Mouse (Mus musculus): ENCODE measurements around the gene AC161166.1. TPM values are rescaled to one million over a fixed set of nuclear protein-coding genes. Genes with fewer than 3 reads are reported as not detected.
A peak's percentile ranks its signal among the peaks of the same experiment; 100 is the strongest.

AC161166.1 gene
- polyA plus RNA-seq, 1 experiment from 2014 or later, result 0.47 TPM

GRCm38 (mm10) chr7:24473913-24474529, 38.2 kb downstream of the AC161166.1 start:
- Histone ChIP-seq H3K9ac (no peak overlapping the region), H3K4me3 (ENCODE audit: low read depth, low read length) (no peak overlapping the region), H3K27ac (ENCODE audit: low read depth) (no peak overlapping the region), H3K36me3 (ENCODE audit: insufficient read depth) (peaks cover 22% of the 10 kb centered on the region), H3K4me2 (no peak overlapping the region), H3K4me1 (ENCODE audit: insufficient read depth) (no peaks in the 10 kb centered on the region), H3K9me3 (ENCODE audit: low read depth, low read length) (no peaks in the 10 kb centered on the region; the same call in 1 of the 2 replicates), H3K27me3 (ENCODE audit: insufficient read depth, low read length) (no peaks in the 10 kb centered on the region)
- DNase-seq (peak; percentile 77), ATAC-seq (ENCODE audit: insufficient read depth) (0 out of 2 replicates have a peak, but pooled peaks have one; percentile 41)
- peak; percentile 88 for TF ChIP-seq CTCF (IDR thresholded peaks at IDR 0.05; ENCODE audit: low read depth)
- WGBS, result 57% methylated on average over 10 of the region's 10 CpGs

DNA sequence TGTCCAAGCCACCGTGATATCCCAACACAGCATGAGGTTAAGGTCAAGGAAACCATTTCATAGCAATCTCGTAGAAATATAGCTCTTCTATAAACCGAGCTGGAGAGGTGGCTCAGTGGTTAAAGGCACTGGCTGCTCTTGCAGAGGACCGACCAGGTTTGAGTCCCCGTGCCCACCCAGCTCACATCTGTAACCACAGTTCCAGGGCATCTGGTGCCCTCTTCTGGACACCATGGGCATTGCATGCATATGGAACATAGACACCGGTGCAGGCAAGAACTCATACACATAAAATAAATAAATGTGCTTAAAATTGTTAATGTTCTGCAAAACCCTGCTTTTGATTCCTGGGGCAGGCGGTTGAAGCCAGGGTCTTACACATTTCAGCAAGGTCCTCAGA, 39.3 kb downstream of the AC161166.1 start:
- Histone ChIP-seq H3K36me3 (ENCODE audit: insufficient read depth) (peaks cover 25% of the 10 kb centered on the region), H3K4me1 (ENCODE audit: insufficient read depth) (no peaks in the 10 kb centered on the region), H3K9me3 (ENCODE audit: low read depth, low read length) (no peaks in the 10 kb centered on the region; the same call in 1 of the 2 replicates), H3K27me3 (ENCODE audit: insufficient read depth, low read length) (no peaks in the 10 kb centered on the region), H3K9ac (no peak overlapping the region), H3K4me3 (ENCODE audit: low read depth, low read length) (no peak overlapping the region), H3K4me2 (no peak overlapping the region), H3K27ac (ENCODE audit: low read depth) (no peak overlapping the region)
- peak; percentile 77 for TF ChIP-seq CTCF (IDR thresholded peaks at IDR 0.05; ENCODE audit: low read depth)
- ATAC-seq (ENCODE audit: insufficient read depth) (no peak), DNase-seq (peak; percentile 58)
- 76% methylated on average over 7 of the region's 7 CpGs for WGBS

- Histone ChIP-seq H3K27me3 (ENCODE audit: insufficient read depth, low read length) (no peaks in the 10 kb centered on the region), H3K36me3 (ENCODE audit: insufficient read depth) (peaks cover 25% of the 10 kb centered on the region), H3K4me3 (ENCODE audit: low read depth, low read length) (no peak overlapping the region), H3K4me1 (ENCODE audit: insufficient read depth) (no peaks in the 10 kb centered on the region), H3K4me2 (no peak overlapping the region), H3K27ac (ENCODE audit: low read depth) (no peak overlapping the region), H3K9me3 (ENCODE audit: low read depth, low read length) (no peaks in the 10 kb centered on the region; the same call in 1 of the 2 replicates), H3K9ac (no peak overlapping the region)
- no peak for TF ChIP-seq CTCF (IDR thresholded peaks at IDR 0.05; ENCODE audit: low read depth)
- ATAC-seq (ENCODE audit: insufficient read depth) (no peak), DNase-seq (peak; percentile 43)
- WGBS, result 72% methylated on average over 6 of the region's 6 CpGs
Measured at GRCm38 (mm10) chr7:24472442-24472841, 39.8 kb downstream of the AC161166.1 start.

GRCm38 (mm10) chr7:24470356-24470755, 41.9 kb downstream of the AC161166.1 start:
- Histone ChIP-seq H3K4me2 (no peak overlapping the region), H3K36me3 (ENCODE audit: insufficient read depth) (peaks cover 27% of the 10 kb centered on the region), H3K4me1 (ENCODE audit: insufficient read depth) (no peaks in the 10 kb centered on the region), H3K27ac (ENCODE audit: low read depth) (no peak overlapping the region), H3K9ac (no peak overlapping the region), H3K27me3 (ENCODE audit: insufficient read depth, low read length) (no peaks in the 10 kb centered on the region), H3K9me3 (ENCODE audit: low read depth, low read length) (no peaks in the 10 kb centered on the region; the same call in 1 of the 2 replicates), H3K4me3 (ENCODE audit: low read depth, low read length) (no peak overlapping the region)
- TF ChIP-seq CTCF (IDR thresholded peaks at IDR 0.05; ENCODE audit: low read depth), result no peak
- WGBS, result 89% methylated on average over 7 of the region's 7 CpGs
- ATAC-seq (ENCODE audit: insufficient read depth) (no peak), DNase-seq (no peak)

DNA sequence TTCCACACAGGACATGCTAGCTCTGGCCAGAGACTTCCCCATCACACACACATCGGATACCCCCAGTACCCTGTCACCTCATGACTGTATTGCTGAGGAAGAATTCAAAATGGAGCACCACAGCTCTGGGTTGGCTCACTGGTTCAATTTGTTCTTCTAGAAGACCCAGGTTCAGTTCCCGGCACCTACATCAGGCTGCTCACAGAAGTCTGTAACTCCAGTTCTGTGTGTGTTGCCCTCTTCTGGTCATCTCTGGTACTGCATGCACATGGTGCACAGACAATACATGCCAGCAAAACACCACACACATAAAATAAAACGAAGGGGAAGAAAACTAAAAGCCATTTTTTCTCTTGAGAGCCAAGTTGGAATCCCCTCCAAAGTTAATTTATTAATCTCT, 43.1 kb downstream of the AC161166.1 start:
- DNase-seq, result peak; percentile 27
- TF ChIP-seq CTCF (IDR thresholded peaks at IDR 0.05; ENCODE audit: low read depth), result peak; percentile 60

DNA sequence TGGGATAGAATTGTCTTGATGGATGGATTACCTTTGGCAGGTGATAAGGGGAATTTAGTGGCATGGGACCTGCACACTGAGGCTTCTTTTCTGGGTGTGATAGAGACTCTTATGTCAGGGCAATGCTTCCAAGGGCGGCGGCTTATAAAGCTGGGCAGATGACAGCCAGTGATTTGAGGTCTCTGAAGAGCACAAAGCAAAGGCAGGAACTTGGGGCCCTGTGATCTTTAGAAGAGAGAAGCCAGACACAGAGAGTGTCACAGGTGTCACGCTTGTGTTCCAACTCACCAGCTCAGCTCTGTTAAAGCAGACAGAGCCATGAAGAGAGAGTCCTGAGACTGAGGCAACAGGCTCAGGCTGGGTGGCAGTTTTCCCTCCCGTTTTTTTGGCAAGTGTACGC, 44.4 kb downstream of the AC161166.1 start:
- Histone ChIP-seq H3K9ac (no peak overlapping the region), H3K4me1 (ENCODE audit: insufficient read depth) (peaks cover 3% of the 10 kb centered on the region; the same call in 1 of the 2 replicates), H3K4me2 (no peak overlapping the region), H3K27ac (ENCODE audit: low read depth) (no peak overlapping the region), H3K4me3 (ENCODE audit: low read depth, low read length) (no peak overlapping the region), H3K27me3 (ENCODE audit: insufficient read depth, low read length) (no peaks in the 10 kb centered on the region), H3K36me3 (ENCODE audit: insufficient read depth) (peaks cover 22% of the 10 kb centered on the region), H3K9me3 (ENCODE audit: low read depth, low read length) (no peaks in the 10 kb centered on the region; the same call in 1 of the 2 replicates)
- DNase-seq, result no peak
- WGBS, result 84% methylated on average over 5 of the region's 5 CpGs
- no peak for TF ChIP-seq CTCF (IDR thresholded peaks at IDR 0.05; ENCODE audit: low read depth)
- ATAC-seq (ENCODE audit: insufficient read depth), result no peak

More for the DNA sequence above, 43.1 kb downstream of the AC161166.1 start:
- H3K9ac ChIP-seq, result no peak overlapping the region
- H3K27me3 ChIP-seq (ENCODE audit: insufficient read depth, low read length), result no peaks in the 10 kb centered on the region
- H3K4me2 ChIP-seq, result no peak overlapping the region
- H3K9me3 ChIP-seq (ENCODE audit: low read depth, low read length), result no peaks in the 10 kb centered on the region; the same call in 1 of the 2 replicates
- peaks cover 23% of the 10 kb centered on the region for H3K36me3 ChIP-seq (ENCODE audit: insufficient read depth)
- H3K27ac ChIP-seq (ENCODE audit: low read depth), result no peak overlapping the region
- no peak for ATAC-seq (ENCODE audit: insufficient read depth)
- H3K4me1 ChIP-seq (ENCODE audit: insufficient read depth), result no peaks in the 10 kb centered on the region; the same call in 1 of the 2 replicates
- no peak overlapping the region for H3K4me3 ChIP-seq (ENCODE audit: low read depth, low read length)
- WGBS, result 84% methylated on average over 3 of the region's 3 CpGs

- Histone ChIP-seq H3K36me3 (ENCODE audit: insufficient read depth) (peaks cover 12% of the 10 kb centered on the region; the same call in 1 of the 2 replicates), H3K4me3 (ENCODE audit: low read depth, low read length) (no peak overlapping the region), H3K27ac (ENCODE audit: low read depth) (no peak overlapping the region), H3K4me2 (no peak overlapping the region), H3K9me3 (ENCODE audit: low read depth, low read length) (no peaks in the 10 kb centered on the region), H3K9ac (no peak overlapping the region), H3K4me1 (ENCODE audit: insufficient read depth) (peaks cover 7% of the 10 kb centered on the region; the same call in 1 of the 2 replicates), H3K27me3 (ENCODE audit: insufficient read depth, low read length) (no peaks in the 10 kb centered on the region)
- DNase-seq (no peak), ATAC-seq (ENCODE audit: insufficient read depth) (no peak)
- TF ChIP-seq CTCF (IDR thresholded peaks at IDR 0.05; ENCODE audit: low read depth), result no peak
- 89% methylated on average over 6 of the region's 6 CpGs for WGBS
Measured at GRCm38 (mm10) chr7:24466835-24467234, 45.4 kb downstream of the AC161166.1 start.
